Mouse (Mus musculus): ENCODE data around the gene Kif3b.
"Not testable (repeated sequence)": the region's sequence is repeated elsewhere in the genome, so short reads cannot be mapped to it uniquely, and the experiment has no call there.

The Kif3b gene

GRCm38 (mm10) chr2:153290938-153291928 is at the start of gene Kif3b:
Gene Kif3b, plus strand, starts transcription at chr2:153291413.
- DNase-seq (ENCODE audit: low spot score in 2 of 2) = peak; percentile 84 to 90

GRCm38 (mm10) chr2:153242156-153242555 is 49.1 kb upstream of the Kif3b start:
- no peak for DNase-seq (ENCODE audit: low spot score in 2 of 2)

- DNase-seq (ENCODE audit: low spot score in 2 of 2) = no peak
These were observed 41.5 kb upstream of the Kif3b start for GRCm38 (mm10) chr2:153249751-153250150.

GRCm38 (mm10) chr2:153256604-153257003 is 34.6 kb upstream of the Kif3b start:
- DNase-seq (ENCODE audit: low spot score in 2 of 2) = no peak

- DNase-seq (ENCODE audit: low spot score in 2 of 2) = no peak
These were observed 32.0 kb upstream of the Kif3b start for GRCm38 (mm10) chr2:153259030-153259863.

- DNase-seq (ENCODE audit: low spot score in 2 of 2) = no peak
These were observed 31.1 kb upstream of the Kif3b start for GRCm38 (mm10) chr2:153259864-153260674.

GRCm38 (mm10) chr2:153263053-153263452 is 28.2 kb upstream of the Kif3b start:
- DNase-seq (ENCODE audit: low spot score in 2 of 2) = no peak

- DNase-seq (ENCODE audit: low spot score in 2 of 2) = no peak
These were observed 23.9 kb upstream of the Kif3b start for GRCm38 (mm10) chr2:153267331-153267730.

GRCm38 (mm10) chr2:153270231-153270915 is 20.8 kb upstream of the Kif3b start:
- not testable (repeated sequence) for DNase-seq (ENCODE audit: low spot score in 2 of 2)

- not testable (repeated sequence) for DNase-seq (ENCODE audit: low spot score in 2 of 2)
These were observed 16.9 kb upstream of the Kif3b start for GRCm38 (mm10) chr2:153274200-153274918.

- no peak for DNase-seq (ENCODE audit: low spot score in 2 of 2)
These were observed 16.3 kb upstream of the Kif3b start for GRCm38 (mm10) chr2:153274919-153275247.

- DNase-seq (ENCODE audit: low spot score in 2 of 2) = not testable (repeated sequence)
These were observed 15.6 kb upstream of the Kif3b start for GRCm38 (mm10) chr2:153275577-153275976.

- DNase-seq (ENCODE audit: low spot score in 2 of 2) = no peak
These were observed 14.8 kb upstream of the Kif3b start for GRCm38 (mm10) chr2:153276440-153276839.

GRCm38 (mm10) chr2:153276846-153277245 is 14.4 kb upstream of the Kif3b start:
- DNase-seq (ENCODE audit: low spot score in 2 of 2) = not testable (repeated sequence)

GRCm38 (mm10) chr2:153278357-153278756 is 12.9 kb upstream of the Kif3b start:
- DNase-seq (ENCODE audit: low spot score in 2 of 2) = no peak

GRCm38 (mm10) chr2:153283919-153284318 is 7.3 kb upstream of the Kif3b start:
- DNase-seq (ENCODE audit: low spot score in 2 of 2) = no peak

GRCm38 (mm10) chr2:153286524-153286923 is 4.7 kb upstream of the Kif3b start:
- no peak for DNase-seq (ENCODE audit: low spot score in 2 of 2)

GRCm38 (mm10) chr2:153287835-153288234 is 3.4 kb upstream of the Kif3b start:
- DNase-seq (ENCODE audit: low spot score in 2 of 2) = no peak

- DNase-seq (ENCODE audit: low spot score in 2 of 2) = no peak
These were observed 1.2 kb downstream of the Kif3b start for GRCm38 (mm10) chr2:153292305-153292861.

GRCm38 (mm10) chr2:153295196-153295595 is 4.0 kb downstream of the Kif3b start:
- DNase-seq (ENCODE audit: low spot score in 2 of 2) = no peak

Data from spleen, postnatal 4 days (tissue).